Mouse (Mus musculus): ENCODE results near the gene Lpar4. TPM values are rescaled to one million over a fixed set of nuclear protein-coding genes. Genes with fewer than 3 reads are reported as not detected.
A peak's percentile ranks its signal among the peaks of the same experiment; 100 is the strongest.

The Lpar4 gene
- total and polyA plus RNA-seq, 2 experiments from 2014 or later: 3.6 to 5.1 TPM

DNA sequence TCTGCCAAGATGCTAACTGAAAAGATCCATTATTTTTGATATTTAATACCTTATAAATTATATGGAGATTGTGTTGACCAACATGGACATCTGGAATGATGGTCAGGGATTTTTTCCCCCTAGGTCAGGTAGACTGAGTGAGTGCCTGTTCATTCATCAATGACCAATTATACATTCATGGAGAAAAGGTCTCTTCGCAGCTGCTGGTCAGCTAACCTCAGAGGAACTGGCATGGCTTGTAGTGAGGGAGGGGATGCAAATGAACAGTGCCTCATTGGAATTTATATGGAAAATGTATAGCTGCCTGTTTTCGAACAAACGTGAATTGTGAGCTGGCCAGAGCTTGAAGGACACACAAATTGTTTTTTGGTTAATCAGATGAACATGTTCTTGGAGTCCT is 18.9 kb downstream of the Lpar4 start:
- Histone ChIP-seq H3K9me3 (ENCODE audit: low read length) (no peaks in the 10 kb centered on the region), H3K4me2 (ENCODE audit: low read depth) (no peak overlapping the region), H3K36me3 (ENCODE audit: insufficient read depth) (no peaks in the 10 kb centered on the region), H3K27me3 (ENCODE audit: insufficient read depth, low read length) (no peaks in the 10 kb centered on the region), H3K4me3 (ENCODE audit: low read depth, low read length) (no peak overlapping the region), H3K27ac (ENCODE audit: low read depth, low read length) (no peak overlapping the region), H3K9ac (no peak overlapping the region), H3K4me1 (ENCODE audit: insufficient read depth) (no peaks in the 10 kb centered on the region)
- ATAC-seq (no peak), DNase-seq (no peak)
- WGBS: 68% methylated on average over 3 of the region's 3 CpGs
- TF ChIP-seq CTCF (IDR thresholded peaks at IDR 0.05; ENCODE audit: low read depth): no peak

DNA sequence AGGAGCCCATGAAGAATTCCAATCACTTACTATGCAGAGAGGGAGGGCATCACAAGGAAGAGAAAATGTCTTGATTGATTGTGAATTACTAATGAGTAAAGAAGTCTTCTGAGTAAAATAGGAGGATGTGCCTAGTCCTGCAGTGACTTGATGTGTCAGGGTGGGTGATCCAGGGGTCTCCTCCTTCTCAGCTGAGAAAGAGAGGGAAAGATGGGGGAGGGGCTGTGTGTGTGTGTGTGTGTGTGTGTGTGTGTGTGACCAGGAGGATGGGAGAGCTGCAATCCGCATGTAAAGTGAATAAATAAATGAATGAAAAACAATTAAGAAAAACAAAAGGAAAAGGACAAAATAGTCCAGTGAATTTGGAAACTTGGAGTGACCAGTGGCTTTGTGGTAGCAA is 30.1 kb downstream of the Lpar4 start:
- ATAC-seq (no peak), DNase-seq (no peak)
- WGBS: 36% methylated on average over 1 of the region's 1 CpGs
- no peak overlapping the region for H3K9ac ChIP-seq
- no peaks in the 10 kb centered on the region for H3K4me1 ChIP-seq (ENCODE audit: insufficient read depth)
- no peaks in the 10 kb centered on the region for H3K27me3 ChIP-seq (ENCODE audit: insufficient read depth, low read length)
- H3K4me3 ChIP-seq (ENCODE audit: low read depth, low read length): no peak overlapping the region
- no peaks in the 10 kb centered on the region for H3K36me3 ChIP-seq (ENCODE audit: insufficient read depth)
- no peak overlapping the region for H3K4me2 ChIP-seq (ENCODE audit: low read depth)
- H3K27ac ChIP-seq (ENCODE audit: low read depth, low read length): no peak overlapping the region
- no peaks in the 10 kb centered on the region for H3K9me3 ChIP-seq (ENCODE audit: low read length)
- TF ChIP-seq CTCF (IDR thresholded peaks at IDR 0.05; ENCODE audit: low read depth): no peak

DNA sequence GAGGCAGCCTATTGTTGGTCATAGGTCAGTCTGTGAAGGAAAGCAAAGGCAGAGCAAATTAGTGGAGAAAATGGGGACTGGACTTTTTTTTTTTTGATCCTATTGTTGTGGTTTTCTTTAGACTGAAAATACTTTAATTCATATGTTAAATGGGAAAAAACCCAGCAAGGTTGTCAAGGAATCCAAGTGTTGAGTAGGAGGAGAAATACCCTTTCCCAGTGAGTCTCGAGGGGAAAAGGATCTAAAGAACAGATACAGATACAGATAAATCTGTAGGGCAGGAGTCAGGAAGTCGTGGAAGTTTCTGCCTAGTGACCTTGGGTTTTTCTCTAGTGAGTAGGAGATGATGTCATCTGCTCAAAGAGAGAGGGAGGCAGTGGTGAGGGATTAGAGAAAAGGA is 30.6 kb downstream of the Lpar4 start:
- no peak overlapping the region for H3K27ac ChIP-seq (ENCODE audit: low read depth, low read length)
- H3K9ac ChIP-seq: no peak overlapping the region
- no peaks in the 10 kb centered on the region for H3K27me3 ChIP-seq (ENCODE audit: insufficient read depth, low read length)
- no peaks in the 10 kb centered on the region for H3K9me3 ChIP-seq (ENCODE audit: low read length)
- WGBS: 14% methylated on average over 2 of the region's 2 CpGs
- DNase-seq: no peak
- no peaks in the 10 kb centered on the region for H3K4me1 ChIP-seq (ENCODE audit: insufficient read depth)
- no peak for ATAC-seq
- H3K36me3 ChIP-seq (ENCODE audit: insufficient read depth): no peaks in the 10 kb centered on the region
- no peak for TF ChIP-seq CTCF (IDR thresholded peaks at IDR 0.05; ENCODE audit: low read depth)
- H3K4me2 ChIP-seq (ENCODE audit: low read depth): no peak overlapping the region
- no peak overlapping the region for H3K4me3 ChIP-seq (ENCODE audit: low read depth, low read length)

DNA sequence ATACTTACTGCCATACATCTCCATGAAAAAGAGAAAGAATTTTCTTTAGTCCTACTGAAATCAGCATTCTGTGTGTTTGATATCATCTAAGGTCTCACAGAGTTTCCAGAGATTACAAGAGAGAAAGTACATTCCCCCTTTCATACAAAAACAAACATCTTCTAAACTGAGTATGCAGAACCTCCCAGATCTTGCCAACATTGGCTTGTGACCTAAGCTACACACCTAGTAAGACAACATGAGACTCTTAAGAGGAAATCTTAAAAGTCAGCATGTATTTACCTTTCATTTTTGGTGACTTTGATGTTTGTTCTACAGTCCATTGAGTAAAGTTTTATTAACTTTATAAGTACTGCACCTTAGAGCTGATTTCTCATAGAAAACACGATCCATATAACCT is 33.4 kb downstream of the Lpar4 start:
- TF ChIP-seq CTCF (IDR thresholded peaks at IDR 0.05; ENCODE audit: low read depth): no peak
- H3K36me3 ChIP-seq (ENCODE audit: insufficient read depth): no peaks in the 10 kb centered on the region
- no peaks in the 10 kb centered on the region for H3K9me3 ChIP-seq (ENCODE audit: low read length)
- H3K27ac ChIP-seq (ENCODE audit: low read depth, low read length): no peak overlapping the region
- ATAC-seq (no peak), DNase-seq (no peak)
- H3K4me3 ChIP-seq (ENCODE audit: low read depth, low read length): no peak overlapping the region
- 72% methylated on average over 1 of the region's 1 CpGs for WGBS
- H3K27me3 ChIP-seq (ENCODE audit: insufficient read depth, low read length): no peaks in the 10 kb centered on the region
- H3K4me2 ChIP-seq (ENCODE audit: low read depth): no peak overlapping the region
- no peak overlapping the region for H3K9ac ChIP-seq
- no peaks in the 10 kb centered on the region for H3K4me1 ChIP-seq (ENCODE audit: insufficient read depth)

DNA sequence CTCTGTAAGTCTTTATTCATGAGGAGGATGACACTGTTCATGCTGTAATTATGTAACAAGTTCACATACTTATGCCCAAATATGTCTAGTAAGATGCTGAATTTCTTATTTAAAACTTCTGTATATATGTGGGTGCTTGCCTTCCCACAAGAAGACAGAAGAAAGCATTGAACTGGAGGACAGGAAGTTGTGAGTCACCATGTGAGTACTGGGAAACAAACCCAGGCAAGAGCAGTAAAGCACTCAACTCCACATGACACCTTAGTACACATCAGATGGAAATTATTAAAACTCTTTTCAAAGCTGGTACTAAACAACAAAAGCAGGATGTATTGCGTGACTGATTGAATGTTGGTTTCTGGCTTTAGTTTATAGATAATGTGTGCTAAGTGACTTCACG is 41.8 kb downstream of the Lpar4 start:
- 88% methylated on average over 2 of the region's 2 CpGs for WGBS
- no peak for TF ChIP-seq CTCF (IDR thresholded peaks at IDR 0.05; ENCODE audit: low read depth)
- H3K4me2 ChIP-seq (ENCODE audit: low read depth): no peak overlapping the region
- H3K27me3 ChIP-seq (ENCODE audit: insufficient read depth, low read length): no peaks in the 10 kb centered on the region
- H3K9me3 ChIP-seq (ENCODE audit: low read length): no peaks in the 10 kb centered on the region
- no peaks in the 10 kb centered on the region for H3K4me1 ChIP-seq (ENCODE audit: insufficient read depth)
- no peak overlapping the region for H3K9ac ChIP-seq
- H3K4me3 ChIP-seq (ENCODE audit: low read depth, low read length): no peak overlapping the region
- DNase-seq (no peak), ATAC-seq (no peak)
- H3K27ac ChIP-seq (ENCODE audit: low read depth, low read length): no peak overlapping the region
- H3K36me3 ChIP-seq (ENCODE audit: insufficient read depth): no peaks in the 10 kb centered on the region

DNA sequence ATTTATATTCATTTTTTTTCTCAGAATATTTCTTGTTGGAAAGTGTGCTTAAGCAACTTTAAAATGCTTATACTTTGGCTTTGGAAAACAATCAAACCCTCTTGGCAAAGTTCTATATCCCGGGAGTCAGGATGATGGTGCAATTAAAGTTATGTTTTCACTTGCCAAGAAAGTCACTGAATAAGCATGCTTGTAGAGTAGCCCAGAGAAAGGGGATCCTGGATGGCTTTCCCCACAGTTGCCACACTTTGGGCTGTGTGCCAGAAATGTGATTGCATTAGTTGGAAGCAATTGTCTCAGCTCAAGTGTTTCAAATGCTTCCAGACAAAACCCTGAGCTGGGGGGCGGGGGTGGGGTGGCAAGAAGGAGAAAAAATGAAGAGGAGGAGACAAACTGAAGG is 43.9 kb downstream of the Lpar4 start:
- Histone ChIP-seq H3K27me3 (ENCODE audit: insufficient read depth, low read length) (no peaks in the 10 kb centered on the region), H3K9me3 (ENCODE audit: low read length) (no peaks in the 10 kb centered on the region), H3K4me3 (ENCODE audit: low read depth, low read length) (no peak overlapping the region), H3K27ac (ENCODE audit: low read depth, low read length) (no peak overlapping the region), H3K4me1 (ENCODE audit: insufficient read depth) (no peaks in the 10 kb centered on the region), H3K36me3 (ENCODE audit: insufficient read depth) (no peaks in the 10 kb centered on the region), H3K9ac (no peak overlapping the region), H3K4me2 (ENCODE audit: low read depth) (no peak overlapping the region)
- DNase-seq: peak; percentile 19
- no peak for TF ChIP-seq CTCF (IDR thresholded peaks at IDR 0.05; ENCODE audit: low read depth)
- 35% methylated on average over 2 of the region's 2 CpGs for WGBS
- ATAC-seq: no peak

Other genes starting within 250 kb of the Lpar4 start
- gene Rtl3, start 80.0 kb upstream of the Lpar4 start, total RNA-seq (2014; rRNA removed): 1.2 and 1.3 TPM in 2 replicates
- gene Rtl3, start 80.0 kb upstream of the Lpar4 start, polyA plus RNA-seq (2015; fragmentation: Nextera tagmentation; extraction: Ambion mirVana): 0.62 and 0.77 TPM in 2 replicates
- 0.14 TPM in 1 of 2 replicates, not detected in the other for gene P2ry10, start 167.9 kb downstream of the Lpar4 start, total RNA-seq (2014; rRNA removed)
- gene P2ry10, start 167.9 kb downstream of the Lpar4 start, polyA plus RNA-seq (2015; fragmentation: Nextera tagmentation; extraction: Ambion mirVana): not detected in 2 replicates
- gene P2ry10b, start 228.3 kb downstream of the Lpar4 start, total RNA-seq (2014; rRNA removed): 0.77 and 0.86 TPM in 2 replicates
- gene P2ry10b, start 228.3 kb downstream of the Lpar4 start, polyA plus RNA-seq (2015; fragmentation: Nextera tagmentation; extraction: Ambion mirVana): 0.42 and 0.80 TPM in 2 replicates